Mouse (Mus musculus) kidney, postnatal 36 days (tissue): ENCODE results near the gene Olfr1153.

ENCODE experiments used
- DNase-seq, 2 experiments: peaks; one replicate each; pipeline ENCODE4 v3.0.0; 2021 to 2022; ENCODE audit warnings: mixed read lengths in 2 of 2

The Olfr1153 gene

GRCm38 (mm10) chr2:87894662-87895061 is at the start of gene Olfr1153:
Gene Olfr1153, plus strand, starts transcription at chr2:87894962.
- no peak for DNase-seq

- no peak for DNase-seq
Observed at GRCm38 (mm10) chr2:87855562-87855961, 39.2 kb upstream of the Olfr1153 start, which contains the start of gene Olfr1151. Gene Olfr1151, plus strand, starts transcription at chr2:87855862.

- DNase-seq, result no peak
Observed at GRCm38 (mm10) chr2:87866192-87866591, 28.6 kb upstream of the Olfr1153 start, which contains the start of gene Olfr1152. Gene Olfr1152, plus strand, starts transcription at chr2:87866492.

GRCm38 (mm10) chr2:87905066-87905465 is 10.3 kb downstream of the Olfr1153 start, which contains the start of gene Olfr1154:
Gene Olfr1154, minus strand, starts transcription at chr2:87905166.
- no peak for DNase-seq

GRCm38 (mm10) chr2:87945037-87945436 is 50.3 kb downstream of the Olfr1153 start, which contains the start of gene Olfr1155:
Gene Olfr1155, minus strand, starts transcription at chr2:87945137.
- DNase-seq, result no peak
